Mouse (Mus musculus): ENCODE measurements around the gene Orc6. TPM values are rescaled to one million over a fixed set of nuclear protein-coding genes. Genes with fewer than 3 reads are reported as not detected.

Gene Orc6
- total RNA-seq, 2 experiments from 2014 or later = 14.2 to 20.2 TPM

Other genes with a start within 250 kb of the Orc6 start
- gene Fbxw9, start 239.6 kb upstream of the Orc6 start, total RNA-seq (2021) = 1 to 10 TPM; 5.5 to 7.5 TPM
- gene Gm5741, start 231.7 kb upstream of the Orc6 start, total RNA-seq (2021) = not detected
- gene Dhps, start 227.9 kb upstream of the Orc6 start, total RNA-seq (2021) = 10 to 100 TPM; 20.6 to 22.1 TPM
- 10 to 100 TPM; 41.1 to 48.0 TPM for gene Wdr83os, start 218.9 kb upstream of the Orc6 start, total RNA-seq (2021)
- gene Wdr83, start 218.3 kb upstream of the Orc6 start, total RNA-seq (2021) = 10 to 100 TPM; 18.2 to 21.6 TPM
- 10 to 100 TPM; 16.6 to 20.9 TPM for gene Man2b1, start 216.4 kb upstream of the Orc6 start, total RNA-seq (2021)
- 1 to 10 TPM in 1 of 2 experiments, under 1 TPM in 1; 0.79 to 1.0 TPM for gene Zfp791, start 176.5 kb upstream of the Orc6 start, total RNA-seq (2021)
- gene Cks1brt, start 147.7 kb upstream of the Orc6 start, total RNA-seq (2021) = not detected
- gene Olfr371, start 73.6 kb upstream of the Orc6 start, total RNA-seq (2021) = not detected
- gene Vps35, start 170 bp downstream of the Orc6 start, total RNA-seq (2021) = 10 to 100 TPM; 57.9 to 59.7 TPM
- gene Mylk3, start 86.7 kb downstream of the Orc6 start, total RNA-seq (2021) = 1 to 10 TPM in 1 of 2 experiments, under 1 TPM in 1; 0.94 to 1.3 TPM
- 10 to 100 TPM; 14.9 to 17.9 TPM for gene 4921524J17Rik, start 133.2 kb downstream of the Orc6 start, total RNA-seq (2021)
- gene Gpt2, start 192.9 kb downstream of the Orc6 start, total RNA-seq (2021) = 10 to 100 TPM; 51.8 to 58.5 TPM